Comparison of ENCODE assay signal across 33 mouse cellular contexts in the genomic region with DNA sequence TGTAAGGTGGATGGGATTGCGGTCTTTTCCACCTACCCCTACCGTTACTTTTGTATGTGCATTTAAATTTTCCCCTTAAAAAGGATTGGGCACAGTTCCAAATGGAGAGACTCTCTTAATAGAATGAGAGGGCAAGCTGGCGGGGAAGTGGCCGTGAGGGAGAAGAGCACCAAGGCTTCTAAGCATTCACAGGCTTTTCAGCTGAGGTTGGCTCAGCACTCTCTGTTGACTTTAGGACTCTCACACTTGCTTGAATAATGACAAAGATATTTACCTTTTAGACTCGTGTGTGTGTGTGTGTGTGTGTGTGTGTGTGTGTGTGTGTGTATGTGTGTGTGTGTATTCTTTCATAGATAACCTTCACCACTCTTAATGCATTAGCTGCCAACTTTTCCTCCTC.
DNase-seq lines count a peak whose midpoint lies in the region; ATAC-seq lines count a peak whose summit lies in the region.
"Had no signal": no experiment of that assay in that cellular context is flagged by ENCODE, and none has a peak within 500 bp of the region (broad histone marks: within the 10 kb centered on the region; RNA-seq: fewer than 3 reads in every experiment).

No protein-coding gene starts in this region.

- no peaks in the 10 kb centered on the region for H3K27me3 ChIP-seq in forebrain, embryonic 14.5 days (replicated peaks; ENCODE audit: control insufficient read depth, insufficient read depth, low read length)
- H3K27me3 ChIP-seq in forebrain, embryonic 11.5 days (ENCODE audit: control insufficient read depth, insufficient read depth, low read length): no peaks in the 10 kb centered on the region
- H3K27me3 ChIP-seq in lung, embryonic 16.5 days (ENCODE audit: control insufficient read depth, insufficient read depth, low read depth, low read length): no peaks in the 10 kb centered on the region
- no peaks in the 10 kb centered on the region for H3K27me3 ChIP-seq in stomach, embryonic 15.5 days (replicated peaks)
- H3K27me3 ChIP-seq: embryonic facial prominence, embryonic 12.5 days; heart, embryonic 15.5 days; hindbrain, embryonic 12.5 days; liver, embryonic 12.5 days; neural tube, embryonic 15.5 days had no signal

- 20% methylated on average over 5 of the region's 5 CpGs for WGBS in forebrain, embryonic 14.5 days
- WGBS in forebrain, embryonic 11.5 days: 69% methylated on average over 5 of the region's 5 CpGs
- 38% methylated on average over 5 of the region's 5 CpGs for WGBS in lung, embryonic 16.5 days
- WGBS in stomach, embryonic 15.5 days: 43% methylated on average over 5 of the region's 5 CpGs

- H3K27ac ChIP-seq in forebrain, embryonic 14.5 days (ENCODE audit: low read depth, low read length): no peak overlapping the region
- H3K27ac ChIP-seq in forebrain, embryonic 11.5 days (ENCODE audit: low read depth, low read length): no peak overlapping the region
- no peak overlapping the region for H3K27ac ChIP-seq in lung, embryonic 16.5 days (ENCODE audit: low read length)
- peak overlapping the region; percentile 29; the same call in 1 of the 2 replicates for H3K27ac ChIP-seq in stomach, embryonic 15.5 days
- H3K27ac ChIP-seq: embryonic facial prominence, embryonic 12.5 days; forebrain, embryonic 10.5 days; heart, embryonic 10.5 days; heart, embryonic 15.5 days; hindbrain, embryonic 12.5 days; layer of hippocampus, adult 2 months; left cerebral cortex, adult 2 months; limb, embryonic 13.5 days; liver, embryonic 12.5 days; midbrain, embryonic 10.5 days; neural tube, embryonic 15.5 days had no signal

- no peaks in the 10 kb centered on the region for H3K4me1 ChIP-seq in forebrain, embryonic 14.5 days (ENCODE audit: control insufficient read depth, insufficient read depth, low read length)
- no peaks in the 10 kb centered on the region; the same call in 1 of the 2 replicates for H3K4me1 ChIP-seq in forebrain, embryonic 11.5 days (replicated peaks; ENCODE audit: control insufficient read depth, insufficient read depth, low read length)
- H3K4me1 ChIP-seq in lung, embryonic 16.5 days (replicated peaks; ENCODE audit: control insufficient read depth, insufficient read depth, low read length): peaks cover 8% of the 10 kb centered on the region
- H3K4me1 ChIP-seq in stomach, embryonic 15.5 days: peaks cover 20% of the 10 kb centered on the region; the same call in 1 of the 2 replicates
- H3K4me1 ChIP-seq: heart, embryonic 10.5 days; liver, embryonic 12.5 days had no signal

- no peak for ATAC-seq in forebrain, embryonic 14.5 days
- ATAC-seq in forebrain, embryonic 11.5 days (replicated peaks; ENCODE audit: low FRiP score): no peak
- ATAC-seq in lung, embryonic 16.5 days (ENCODE audit: low read depth): peak; percentile 17; the same call in 1 of the 2 replicates
- no peak for ATAC-seq in stomach, embryonic 15.5 days (ENCODE audit: insufficient read depth, low FRiP score, low read depth)
- no peak for ATAC-seq in granulocyte monocyte progenitor cell, adult 5-6 weeks (replicated peaks; ENCODE audit: poor library complexity, severe bottlenecking)
- ATAC-seq: forebrain, postnatal 0 days; liver, embryonic 12.5 days; liver, postnatal 0 days had no signal

- peak; percentile 11 for DNase-seq in forebrain, embryonic 14.5 days (ENCODE audit: low spot score)
- DNase-seq in forebrain, embryonic 11.5 days (ENCODE audit: low spot score): no peak
- DNase-seq in lung, postnatal 4 days: no peak
- peak; percentile 29 for DNase-seq in 3134 (ENCODE audit: extremely low read depth, insufficient read length, low spot score)
- no peak for DNase-seq in adrenal gland, postnatal 25 days
- DNase-seq: adrenal gland, adult 8-10 months; cerebellum, adult 11 months; cerebellum, adult 9-10 months; embryo, embryonic 11 days; forebrain, postnatal 0 days; gastrocnemius, postnatal 10 days; kidney, adult 11 months; kidney, postnatal 36 days; liver, postnatal 0 days; retina, postnatal 1 day; right cerebral cortex, postnatal 14 days; thymus, adult 2 months; thymus, postnatal 36 days had no signal

- no peak overlapping the region for H3K4me2 ChIP-seq in forebrain, embryonic 14.5 days (ENCODE audit: low read length)
- no peak overlapping the region for H3K4me2 ChIP-seq in forebrain, embryonic 11.5 days (ENCODE audit: low read depth, low read length, severe bottlenecking)
- H3K4me2 ChIP-seq in lung, embryonic 16.5 days (ENCODE audit: low read depth, low read length): no peak overlapping the region
- H3K4me2 ChIP-seq in stomach, embryonic 15.5 days: no peak overlapping the region
- H3K4me2 ChIP-seq: embryonic facial prominence, embryonic 12.5 days; heart, embryonic 15.5 days; hindbrain, embryonic 12.5 days; limb, embryonic 13.5 days; liver, embryonic 12.5 days; neural tube, embryonic 15.5 days had no signal

- no peaks in the 10 kb centered on the region for H3K36me3 ChIP-seq in forebrain, embryonic 14.5 days (ENCODE audit: control insufficient read depth, insufficient read depth, low read length)
- no peaks in the 10 kb centered on the region for H3K36me3 ChIP-seq in forebrain, embryonic 11.5 days (ENCODE audit: control insufficient read depth, insufficient read depth, low read length)
- H3K36me3 ChIP-seq in lung, embryonic 16.5 days (ENCODE audit: control insufficient read depth, insufficient read depth, low read length): no peaks in the 10 kb centered on the region
- no peaks in the 10 kb centered on the region for H3K36me3 ChIP-seq in stomach, embryonic 15.5 days
- H3K36me3 ChIP-seq: embryonic facial prominence, embryonic 12.5 days; forebrain, embryonic 10.5 days; heart, embryonic 10.5 days; heart, embryonic 15.5 days; hindbrain, embryonic 12.5 days; limb, embryonic 13.5 days; liver, embryonic 12.5 days; midbrain, embryonic 10.5 days; neural tube, embryonic 15.5 days had no signal

- H3K4me3 ChIP-seq in forebrain, embryonic 14.5 days (ENCODE audit: low read depth, low read length): no peak overlapping the region
- H3K4me3 ChIP-seq in forebrain, embryonic 11.5 days (ENCODE audit: low read depth, low read length): no peak overlapping the region
- no peak overlapping the region for H3K4me3 ChIP-seq in lung, embryonic 16.5 days (ENCODE audit: low read length)
- no peak overlapping the region for H3K4me3 ChIP-seq in stomach, embryonic 15.5 days (replicated peaks)
- H3K4me3 ChIP-seq: embryonic facial prominence, embryonic 12.5 days; forebrain, embryonic 10.5 days; heart, embryonic 10.5 days; heart, embryonic 15.5 days; hindbrain, embryonic 12.5 days; layer of hippocampus, adult 2 months; left cerebral cortex, adult 2 months; limb, embryonic 13.5 days; liver, embryonic 12.5 days; midbrain, embryonic 10.5 days; neural tube, embryonic 15.5 days had no signal

- no peaks in the 10 kb centered on the region for H3K9me3 ChIP-seq in forebrain, embryonic 14.5 days (replicated peaks; ENCODE audit: control insufficient read depth, low read length)
- no peaks in the 10 kb centered on the region for H3K9me3 ChIP-seq in forebrain, embryonic 11.5 days (ENCODE audit: control insufficient read depth, low read length)
- no peaks in the 10 kb centered on the region for H3K9me3 ChIP-seq in lung, embryonic 16.5 days (ENCODE audit: control insufficient read depth, low read length)
- no peaks in the 10 kb centered on the region for H3K9me3 ChIP-seq in stomach, embryonic 15.5 days
- H3K9me3 ChIP-seq: embryonic facial prominence, embryonic 12.5 days; forebrain, embryonic 10.5 days; G1E; heart, embryonic 10.5 days; heart, embryonic 15.5 days; hindbrain, embryonic 12.5 days; limb, embryonic 13.5 days; liver, embryonic 12.5 days; midbrain, embryonic 10.5 days; neural tube, embryonic 15.5 days had no signal

- no peak overlapping the region for H3K9ac ChIP-seq in forebrain, embryonic 14.5 days (ENCODE audit: low read length)
- no peak overlapping the region for H3K9ac ChIP-seq in forebrain, embryonic 11.5 days (ENCODE audit: low read length)
- no peak overlapping the region for H3K9ac ChIP-seq in lung, embryonic 16.5 days (ENCODE audit: low read length)
- H3K9ac ChIP-seq in stomach, embryonic 15.5 days: no peak overlapping the region
- H3K9ac ChIP-seq: embryonic facial prominence, embryonic 12.5 days; forebrain, postnatal 0 days; heart, embryonic 15.5 days; hindbrain, embryonic 12.5 days; limb, embryonic 13.5 days; liver, embryonic 12.5 days; liver, postnatal 0 days; neural tube, embryonic 15.5 days had no signal

Comparison
In these comparisons a context has a peak if more than half of its experiments do, and no peak if none do; other contexts are left out.
1. DNase-seq: peak in forebrain, embryonic 14.5 days (single experiment) and 3134 (single experiment); none in forebrain, embryonic 11.5 days (single experiment), lung, postnatal 4 days (0 of 2) and adrenal gland, postnatal 25 days (single experiment).